Mouse (Mus musculus) gastrocnemius, adult 18-20 months (tissue): Measurements from ENCODE around the gene Ecpas. TPM values are rescaled to one million over a fixed set of nuclear protein-coding genes. Genes with fewer than 3 reads are reported as not detected.

ENCODE experiments used
- DNase-seq: peaks from one replicate; pipeline ENCODE4 v3.0.0; 2021; ENCODE audit warnings: low spot score
- long read RNA-seq, 2 experiments: library from polyadenylated mRNA; stranded (forward); transcript quantifications; one replicate each; pipeline ENCODE4 v2.0.0; 2021
- total RNA-seq, 2 experiments: library from RNA; stranded (reverse); gene quantifications; 2 replicates each; pipeline ENCODE4 v1.2.3; 2021

Gene Ecpas
- total RNA-seq, result 100 to 1,000 TPM; 263 to 302 TPM
- long read RNA-seq, experiment 1, full-length matches to known transcripts, result 2 of 294 reads
- long read RNA-seq, experiment 1, partial matches to known transcripts, result 42 of 294 reads
- long read RNA-seq, experiment 1, other reads (novel, unspliced or antisense), result 250 of 294 reads
- long read RNA-seq, experiment 2, full-length matches to known transcripts, result 3 of 196 reads
- long read RNA-seq, experiment 2, partial matches to known transcripts, result 35 of 196 reads
- long read RNA-seq, experiment 2, other reads (novel, unspliced or antisense), result 158 of 196 reads

- DNase-seq, result peak; percentile 85
These were observed at the start of gene Ecpas for GRCm38 (mm10) chr4:58912629-58913335. Ecpas (minus strand) TSS chr4:58912749.

GRCm38 (mm10) chr4:58961719-58962118, 49.2 kb upstream of the Ecpas start:
- no peak for DNase-seq

- DNase-seq, result no peak
These were observed 40.1 kb upstream of the Ecpas start for GRCm38 (mm10) chr4:58952630-58953029.

GRCm38 (mm10) chr4:58948391-58948790, 35.8 kb upstream of the Ecpas start:
- DNase-seq, result no peak

GRCm38 (mm10) chr4:58944695-58945094, 32.1 kb upstream of the Ecpas start:
- no peak for DNase-seq

GRCm38 (mm10) chr4:58944206-58944553, 31.6 kb upstream of the Ecpas start:
- no peak for DNase-seq

- DNase-seq, result peak; percentile 61
These were observed 31.1 kb upstream of the Ecpas start, which contains the start of gene Zkscan16 for GRCm38 (mm10) chr4:58943420-58944205. Zkscan16 (plus strand) TSS chr4:58943628.

- no peak for DNase-seq
These were observed 30.4 kb upstream of the Ecpas start for GRCm38 (mm10) chr4:58942942-58943341.

GRCm38 (mm10) chr4:58941638-58942037, 29.1 kb upstream of the Ecpas start:
- no peak for DNase-seq

GRCm38 (mm10) chr4:58935846-58936245, 23.3 kb upstream of the Ecpas start:
- no peak for DNase-seq

GRCm38 (mm10) chr4:58934746-58935476, 22.4 kb upstream of the Ecpas start:
- DNase-seq, result peak; percentile 79

- no peak for DNase-seq
These were observed 21.8 kb upstream of the Ecpas start for GRCm38 (mm10) chr4:58934308-58934707.

GRCm38 (mm10) chr4:58932541-58932940, 20.0 kb upstream of the Ecpas start:
- no peak for DNase-seq

- no peak for DNase-seq
These were observed 15.1 kb upstream of the Ecpas start for GRCm38 (mm10) chr4:58927661-58928060.

- no peak for DNase-seq
These were observed 13.6 kb upstream of the Ecpas start for GRCm38 (mm10) chr4:58926120-58926519.

GRCm38 (mm10) chr4:58925664-58926063, 13.1 kb upstream of the Ecpas start:
- no peak for DNase-seq

- no peak for DNase-seq
These were observed 11.4 kb upstream of the Ecpas start for GRCm38 (mm10) chr4:58923933-58924332.

- no peak for DNase-seq
These were observed 2.7 kb upstream of the Ecpas start for GRCm38 (mm10) chr4:58915081-58915826.

- no peak for DNase-seq
These were observed 932 bp upstream of the Ecpas start for GRCm38 (mm10) chr4:58913336-58914026.
